Mouse (Mus musculus) telencephalon, adult 2 months (tissue): ENCODE data around the gene Por.

Source experiments
- DNase-seq: peaks from one replicate; pipeline ENCODE4 v3.0.0-alpha.2; 2011; ENCODE audit warnings: low read depth, low spot score

Por gene

DNA sequence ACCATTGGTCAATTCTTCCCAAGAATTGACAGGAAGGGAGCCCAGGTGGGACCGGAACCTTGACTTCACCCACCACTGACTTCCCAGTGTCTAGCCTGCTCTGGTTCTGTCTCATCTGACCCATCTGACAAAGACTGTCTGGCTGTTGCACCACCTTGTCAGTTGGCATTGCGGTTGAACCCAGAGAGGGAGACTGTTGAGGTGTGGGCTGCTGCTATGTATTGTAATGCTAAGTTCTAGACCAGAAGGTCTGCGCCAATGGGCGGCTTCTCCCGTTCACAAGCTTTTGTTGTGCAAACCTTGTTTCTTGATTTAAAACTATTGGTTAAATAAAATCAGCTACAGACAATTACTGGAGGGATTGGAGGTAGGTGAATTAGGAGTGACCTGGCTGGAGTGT, 12.7 kb upstream of the Por start:
- no peak for DNase-seq

DNA sequence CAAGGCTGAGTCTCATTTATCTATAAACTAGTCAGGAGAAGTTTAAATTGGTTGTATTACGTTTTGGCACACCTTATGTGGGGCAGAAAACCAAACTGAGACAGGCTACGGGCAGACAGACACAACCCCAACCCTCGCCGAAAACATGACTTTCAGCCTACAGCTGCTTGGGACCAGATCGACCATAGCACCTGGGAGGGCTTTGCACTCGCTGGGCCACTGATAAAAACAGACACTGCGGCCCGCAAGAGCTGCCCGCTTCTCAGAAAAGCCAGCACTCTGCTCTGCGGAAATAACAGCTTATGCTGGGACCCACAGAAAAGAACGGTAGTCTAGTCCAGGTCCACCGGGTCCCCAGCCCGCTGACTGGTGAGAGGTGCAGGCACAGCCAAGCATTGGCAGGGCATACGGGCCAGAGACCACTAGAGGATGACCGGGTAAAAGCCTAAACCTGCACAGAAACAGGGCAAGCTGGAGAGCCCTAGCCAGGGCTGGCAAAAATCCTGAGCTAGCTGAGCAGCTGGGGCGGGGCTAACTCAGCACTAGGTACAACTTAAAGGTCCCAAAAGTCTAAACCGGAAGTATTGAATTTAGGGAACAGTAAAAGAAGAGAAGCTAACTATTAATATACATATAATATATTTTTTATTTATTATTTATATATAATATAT, 12.0 kb upstream of the Por start:
- DNase-seq, result no peak

GRCm38 (mm10) chr5:135659956-135660355, 9.9 kb upstream of the Por start:
- DNase-seq, result no peak

GRCm38 (mm10) chr5:135660535-135660934, 9.3 kb upstream of the Por start:
- DNase-seq, result no peak

DNA sequence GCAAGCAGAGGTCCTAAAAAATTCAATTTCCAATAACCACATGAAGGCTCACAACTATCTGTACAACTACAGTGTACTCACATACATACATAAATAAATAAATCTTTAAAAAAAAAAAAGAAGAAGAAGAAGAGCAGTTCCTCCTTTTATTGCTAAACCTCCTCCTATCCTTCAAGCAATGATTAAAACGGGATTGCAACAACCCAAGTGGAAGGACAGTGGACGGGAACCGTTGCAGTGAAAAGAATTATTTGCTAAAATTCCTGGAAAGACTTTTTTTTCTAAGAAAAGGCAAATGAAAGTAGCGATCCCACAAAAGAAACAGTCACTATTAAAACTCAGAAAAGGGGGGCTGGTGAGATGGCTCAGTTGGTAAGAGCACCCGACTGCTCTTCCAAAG, 2.9 kb upstream of the Por start:
- no peak for DNase-seq

GRCm38 (mm10) chr5:135668071-135668470, 1.8 kb upstream of the Por start:
- DNase-seq, result no peak

DNA sequence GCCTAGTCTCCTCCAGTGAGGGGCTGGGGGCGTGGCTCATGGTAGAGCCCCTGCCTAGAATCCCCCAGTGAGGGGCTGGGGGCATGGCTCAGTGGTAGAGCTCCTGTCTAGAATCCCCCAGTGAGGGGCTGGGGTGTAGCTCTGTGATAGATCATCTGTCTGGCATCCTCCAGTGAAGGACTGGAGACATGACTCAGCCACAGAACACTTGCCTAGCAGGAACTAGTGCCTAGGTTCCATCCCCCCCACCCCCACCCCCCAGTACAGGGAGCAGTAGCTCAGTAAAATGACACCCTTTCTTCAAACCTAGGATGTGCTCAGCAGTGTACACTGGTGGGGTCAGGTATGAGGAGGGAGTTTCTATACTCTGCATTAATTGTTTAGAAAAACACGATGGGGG, 1.0 kb downstream of the Por start:
- no peak for DNase-seq

DNA sequence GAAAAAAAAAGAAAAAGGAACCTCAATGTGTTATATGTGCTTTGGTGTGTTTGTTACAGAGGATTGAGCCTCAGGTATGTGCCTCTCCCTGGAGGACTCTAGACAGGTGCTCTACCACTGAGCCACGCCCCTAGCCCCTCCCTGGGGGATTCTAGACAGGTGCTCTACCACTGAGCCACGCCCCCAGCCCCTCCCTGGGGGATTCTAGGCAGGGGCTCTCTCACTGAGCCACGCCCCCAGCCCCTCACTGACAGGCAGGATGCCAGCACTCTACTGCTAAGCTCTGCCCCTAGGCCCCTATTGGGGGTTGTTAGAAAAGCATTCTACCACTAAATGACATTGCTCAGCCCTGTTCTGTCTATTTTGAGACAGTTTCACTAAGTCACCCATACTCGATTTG, 2.7 kb downstream of the Por start:
- DNase-seq, result no peak

DNA sequence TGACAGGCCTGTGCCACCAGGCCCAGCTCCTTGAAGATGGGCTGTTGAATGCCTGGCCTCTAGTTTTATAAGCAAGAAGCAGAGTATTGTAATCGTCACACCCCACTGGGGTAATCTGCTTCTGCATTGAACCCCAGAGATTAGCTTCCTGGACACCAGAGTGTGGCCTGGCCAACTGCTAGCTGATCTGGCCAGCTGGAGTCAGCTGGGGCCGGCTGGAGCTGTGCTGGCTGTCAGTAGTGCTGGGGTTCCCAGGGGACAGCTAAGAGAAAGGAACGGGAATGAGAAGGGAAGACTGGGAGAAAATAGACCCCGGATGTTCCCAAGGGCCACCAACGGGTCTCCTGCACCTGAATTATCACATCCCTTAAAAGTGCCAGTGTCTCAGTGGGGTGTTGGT, 3.1 kb downstream of the Por start:
- DNase-seq, result no peak

GRCm38 (mm10) chr5:135674349-135674775, 4.5 kb downstream of the Por start:
- DNase-seq, result no peak

DNA sequence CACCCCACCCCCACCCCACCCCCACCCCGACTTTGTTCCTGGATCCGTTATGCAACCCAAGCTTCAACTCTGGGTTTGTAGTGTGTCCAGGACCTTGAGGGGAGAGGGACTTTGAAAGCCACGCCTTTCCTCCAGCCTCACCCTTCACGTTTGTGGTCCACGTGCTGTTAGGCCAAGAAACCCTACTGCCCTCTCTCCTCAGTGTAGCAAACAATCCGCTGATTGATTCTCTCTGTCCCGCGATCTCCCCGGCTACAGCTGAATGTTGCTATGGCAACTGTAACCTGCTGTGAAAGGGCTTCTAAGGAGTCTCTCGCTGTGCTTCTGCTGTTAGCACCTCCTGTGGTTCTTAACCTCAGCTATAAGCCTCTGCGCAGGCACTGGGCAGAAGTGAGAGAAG, 5.0 kb downstream of the Por start:
- peak; percentile 75 for DNase-seq

DNA sequence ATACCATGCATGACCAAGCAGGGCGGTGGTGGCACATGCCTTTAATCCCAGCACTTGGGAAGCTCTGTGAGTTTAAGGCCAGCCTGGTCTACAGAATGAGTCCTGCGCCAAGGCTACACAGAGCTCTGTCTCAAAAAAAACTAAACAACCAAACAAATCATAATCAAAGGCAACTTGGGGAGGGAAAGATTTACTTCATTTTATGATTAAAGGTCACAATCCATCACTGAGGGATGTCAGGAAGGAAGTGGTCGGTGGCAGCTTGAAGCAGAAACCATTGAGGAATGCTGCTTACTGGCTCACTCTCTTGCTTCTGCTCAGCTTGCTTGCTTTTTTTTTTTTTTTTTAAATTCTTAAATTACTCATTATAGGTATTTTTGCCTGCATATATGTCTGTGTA, 6.9 kb downstream of the Por start:
- no peak for DNase-seq

- DNase-seq, result no peak
Measured at GRCm38 (mm10) chr5:135677251-135677650, 7.4 kb downstream of the Por start.

DNA sequence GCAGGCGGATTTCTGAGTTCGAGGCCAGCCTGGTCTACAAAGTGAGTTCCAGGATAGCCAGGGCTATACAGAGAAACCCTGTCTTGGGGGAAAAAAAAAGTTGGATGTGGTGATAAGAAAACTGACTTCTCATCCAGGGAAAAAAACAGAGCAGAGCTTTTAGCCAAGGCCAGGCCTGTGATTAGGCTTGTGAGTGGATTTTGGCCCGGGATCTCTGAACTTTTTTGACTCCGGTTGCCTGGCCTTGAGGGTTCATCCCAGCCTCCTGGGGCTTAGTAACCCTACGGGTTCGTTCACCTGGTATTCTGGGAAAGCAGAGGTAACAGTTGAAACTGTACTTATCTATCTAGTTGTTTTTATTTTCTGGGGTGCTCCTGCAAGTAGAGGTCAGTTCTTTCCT, 8.6 kb downstream of the Por start:
- no peak for DNase-seq

GRCm38 (mm10) chr5:135680967-135681545, 11.2 kb downstream of the Por start:
- DNase-seq, result no peak

GRCm38 (mm10) chr5:135682009-135682408, 12.2 kb downstream of the Por start:
- DNase-seq, result no peak

GRCm38 (mm10) chr5:135682942-135683570, 13.2 kb downstream of the Por start:
- no peak for DNase-seq

DNA sequence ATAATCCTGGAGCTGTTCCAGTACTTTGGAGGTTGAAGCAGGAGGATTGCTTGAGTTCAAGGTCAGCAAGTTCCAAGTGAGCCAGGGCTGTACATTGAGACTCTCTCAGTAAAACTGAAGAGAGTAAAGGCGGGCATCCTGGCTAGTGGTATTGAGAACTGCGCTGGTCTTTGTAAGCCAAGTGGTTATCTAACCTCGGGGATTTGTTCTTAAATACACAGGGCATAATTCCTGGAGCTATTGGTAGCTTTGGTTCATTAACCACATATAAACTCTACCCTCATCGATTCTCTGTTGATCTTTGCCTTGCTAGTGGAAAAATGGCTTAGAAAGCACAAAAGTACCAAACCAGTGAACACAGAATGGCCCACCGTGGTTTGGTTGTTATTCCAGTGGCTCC, 20.6 kb downstream of the Por start:
- DNase-seq, result no peak

GRCm38 (mm10) chr5:135691266-135691665, 21.4 kb downstream of the Por start:
- no peak for DNase-seq

DNA sequence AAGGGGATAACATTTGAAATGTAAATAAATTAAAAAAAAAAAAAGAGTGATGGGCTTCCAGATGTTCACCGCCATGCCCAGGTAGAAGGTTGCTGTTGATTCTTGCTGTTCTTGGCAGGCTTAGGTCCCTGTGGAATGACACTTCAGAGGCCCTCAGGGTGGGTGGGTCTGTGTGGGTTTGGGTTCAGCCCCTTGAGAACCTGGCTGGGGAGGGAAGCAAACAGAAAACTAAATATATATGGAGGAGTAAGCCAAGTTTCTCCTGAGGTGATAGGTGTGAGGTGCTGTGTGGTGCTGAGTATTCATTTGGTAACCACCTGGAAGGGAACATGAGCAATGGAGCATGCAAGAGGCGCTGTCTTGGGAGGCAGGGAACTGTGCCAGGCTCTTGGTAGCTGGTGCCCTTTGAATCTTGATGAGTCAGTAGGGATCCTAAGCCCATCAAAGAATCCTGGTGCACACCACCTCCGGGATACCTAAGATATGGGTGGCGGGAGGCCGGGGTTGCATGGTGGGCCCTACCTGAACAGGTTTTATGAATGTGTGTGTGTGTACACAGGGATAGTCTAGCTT, 23.5 kb downstream of the Por start:
- no peak for DNase-seq

DNA sequence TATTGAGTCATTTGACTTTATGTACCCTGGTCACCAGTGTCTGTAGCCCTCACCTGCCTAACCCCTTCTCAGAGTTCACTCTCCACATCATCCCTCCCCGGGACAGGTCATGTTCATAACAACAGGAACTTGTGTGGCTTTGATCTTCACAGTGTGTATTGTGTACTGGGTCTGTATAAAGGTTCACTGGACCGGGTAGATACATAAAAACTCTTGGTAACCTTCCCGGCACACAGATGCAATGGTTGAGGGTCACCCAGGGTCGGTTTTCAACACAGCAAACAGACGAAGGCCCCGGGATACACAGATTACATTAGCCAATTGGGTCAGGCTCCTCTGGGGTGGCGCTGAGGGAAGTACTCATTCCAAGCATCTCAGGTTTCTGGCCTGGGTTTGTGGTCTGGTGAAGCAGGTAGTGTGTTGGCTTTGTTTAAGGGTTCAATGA, 25.5 kb downstream of the Por start:
- DNase-seq, result no peak

- no peak for DNase-seq
Measured at GRCm38 (mm10) chr5:135697711-135698111, 27.9 kb downstream of the Por start.

DNA sequence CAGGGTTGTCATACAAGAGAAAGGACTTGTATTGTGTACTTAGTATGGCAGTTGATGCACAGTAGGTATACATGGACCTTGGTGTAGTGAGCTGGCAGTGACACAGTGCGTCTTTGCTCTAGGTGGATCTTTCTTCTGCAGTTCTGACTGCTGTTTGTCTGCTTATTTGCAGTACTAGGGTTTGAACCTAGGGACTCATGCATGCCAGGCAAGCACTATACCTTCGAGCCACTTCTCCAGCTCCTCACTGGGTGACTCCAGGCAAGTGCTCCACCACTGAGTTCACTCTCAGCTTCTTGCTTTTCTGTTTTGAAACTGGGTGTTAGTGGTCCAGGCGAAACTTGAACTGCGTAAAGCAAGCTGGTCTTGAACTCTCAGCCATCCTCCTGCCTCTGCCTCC, 31.8 kb downstream of the Por start:
- no peak for DNase-seq
